Mouse (Mus musculus) bone marrow macrophage, adult 2 months (primary cell): ENCODE data around the gene Slc29a1.

ENCODE experiments used
- CTCF ChIP-seq: IDR thresholded peaks from 2 replicates; pipeline ENCODE4 v1.5.1; 2012; ENCODE audit warnings: low read depth, mild to moderate bottlenecking, low read length, moderate library complexity
- POLR2A ChIP-seq: IDR thresholded peaks from 2 replicates; pipeline ENCODE4 v1.6.1; 2012; ENCODE audit warnings: mild to moderate bottlenecking, low read depth, low read length, borderline replicate concordance

- TF ChIP-seq POLR2A (no peak), CTCF (no peak)
Observed at GRCm38 (mm10) chr17:45573780-45574123, 25.7 kb downstream of the Slc29a1 start.
